Mouse (Mus musculus) left cerebral cortex, postnatal 10 days (tissue): ENCODE results near the gene Gm14295. TPM values are rescaled to one million over a fixed set of nuclear protein-coding genes. Genes with fewer than 3 reads are reported as not detected.
"Not testable (repeated sequence)": the region's sequence is repeated elsewhere in the genome, so short reads cannot be mapped to it uniquely, and the experiment has no call there.

ENCODE experiments used
- DNase-seq, 2 experiments: peaks; one replicate each; pipeline ENCODE4 v3.0.0; 2021 to 2022; ENCODE audit warnings: low spot score in 2 of 2, mixed read lengths in 1 of 2; ENCODE audit errors: extremely low spot score in 1 of 2
- intact Hi-C: fragments of 180-260 bp; cut with DNase I; formaldehyde crosslinking; loops from one replicate; pipeline ENCODE4 v1.15.1; 2025
- total RNA-seq, 2 experiments: library from RNA; stranded (reverse); gene quantifications; 2 replicates each; pipeline ENCODE4 v1.2.3; 2021

Gm14295 gene
- total RNA-seq = 10 to 100 TPM; 13.4 to 14.8 TPM

DNA sequence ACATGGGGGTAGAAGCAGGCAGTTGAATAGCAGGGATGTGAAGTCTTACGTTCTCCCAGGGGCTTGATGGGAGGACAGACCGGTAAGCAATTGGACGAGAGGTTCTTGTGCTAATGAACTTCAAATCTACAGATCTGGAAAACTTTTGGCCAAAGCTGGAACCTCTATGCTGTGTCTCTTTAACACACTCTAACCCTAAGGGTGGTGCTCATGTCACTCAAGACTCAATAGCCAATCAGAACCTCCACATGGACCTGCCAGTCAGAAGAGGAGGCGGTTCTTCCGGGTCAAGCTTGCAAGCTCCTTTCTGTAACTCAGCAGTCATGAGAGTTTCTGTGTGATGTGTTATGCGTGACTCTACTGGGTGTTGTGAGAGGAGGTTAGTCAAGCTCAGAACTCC, at the start of gene Gm14295:
TSS of gene Gm14295 (plus strand) at position 301 of the 400 bp plus-strand sequence.
- intact Hi-C loops, DNase-seq: not testable (repeated sequence)

DNA sequence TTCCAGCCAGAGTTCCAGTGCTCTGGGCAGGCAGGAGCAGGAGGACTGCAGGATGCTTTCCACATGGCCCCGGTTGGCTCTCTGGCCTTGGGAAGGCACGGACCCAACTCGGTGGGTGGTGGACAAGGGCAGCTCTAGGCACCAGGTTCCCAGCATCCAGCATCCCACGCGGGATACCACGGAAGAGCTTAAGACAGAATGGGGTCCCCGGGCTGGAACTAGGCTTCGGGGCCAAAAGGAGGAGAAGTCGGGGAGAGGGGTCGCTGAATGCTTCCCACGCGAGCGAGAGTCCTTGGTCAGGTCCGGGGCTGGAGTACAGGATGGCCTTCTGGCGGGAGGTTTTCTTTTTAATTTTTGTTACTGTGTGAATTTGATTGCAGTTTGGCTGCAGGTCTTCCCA, 373 bp downstream of the Gm14295 start:
- DNase-seq, intact Hi-C loops: not testable (repeated sequence)

GRCm38 (mm10) chr2:176830840-176831239, 32.4 kb downstream of the Gm14295 start, which contains the start of gene Gm14408:
TSS of gene Gm14408 (plus strand) at chr2:176831140.
- DNase-seq, intact Hi-C loops: not testable (repeated sequence)

Other genes starting within 250 kb of the Gm14295 start
- gene Gm14308, start 162.3 kb upstream of the Gm14295 start, total RNA-seq = 1 to 10 TPM; 3.2 to 4.0 TPM
- 10 to 100 TPM; 12.7 to 12.9 TPM for gene Zfp973, start 128.1 kb upstream of the Gm14295 start, total RNA-seq
- gene Gm14305, start 90.3 kb upstream of the Gm14295 start, total RNA-seq = 10 to 100 TPM; 29.4 to 31.4 TPM
- gene Gm14408, start 32.5 kb downstream of the Gm14295 start, total RNA-seq = not detected
- gene Gm14296, start 129.2 kb downstream of the Gm14295 start, total RNA-seq = 10 to 100 TPM; 16.9 to 21.2 TPM
- 10 to 100 TPM; 59.5 to 67.5 TPM for gene Gm14419, start 202.3 kb downstream of the Gm14295 start, total RNA-seq